Mouse (Mus musculus) CH12.LX (cell line): ENCODE data around the gene Espl1. TPM values are rescaled to one million over a fixed set of nuclear protein-coding genes. Genes with fewer than 3 reads are reported as not detected.
"Not testable (repeated sequence)": the region's sequence is repeated elsewhere in the genome, so short reads cannot be mapped to it uniquely, and the experiment has no call there.

ENCODE experiments used
- DNase-seq: peaks from one replicate; pipeline ENCODE4 v3.0.0-alpha.2; 2013; ENCODE audit errors: extremely low read depth
- H3K27ac ChIP-seq: 2 replicates; pipeline ENCODE4 v1.5.1; 2012; ENCODE audit warnings: low read depth, mild to moderate bottlenecking, control low read depth, moderate library complexity; ENCODE audit not compliant: insufficient read depth
- H3K27me3 ChIP-seq: replicated peaks from 2 replicates; pipeline ENCODE3; 2012; ENCODE audit warnings: inconsistent platforms
- H3K36me3 ChIP-seq, 2 experiments: replicated peaks in 1 of 2; 2 replicates each; pipeline versions ENCODE3 to v1.6.1; 2012; ENCODE audit warnings: inconsistent platforms in 1 of 2, low read length in 1 of 2, mild to moderate bottlenecking in 1 of 2, mixed read lengths in 1 of 2, moderate library complexity in 1 of 2; ENCODE audit not compliant: control insufficient read depth in 1 of 2, insufficient read depth in 1 of 2
- H3K4me1 ChIP-seq, 2 experiments: 2 replicates each; pipeline ENCODE4 v1.6.1; 2012; ENCODE audit warnings: inconsistent platforms in 1 of 2, moderate library complexity in 1 of 2; ENCODE audit not compliant: insufficient read depth in 2 of 2, control insufficient read depth in 1 of 2
- H3K4me2 ChIP-seq: 2 replicates; pipeline ENCODE4 v1.6.1; 2012; ENCODE audit warnings: low read depth, mild to moderate bottlenecking, control low read depth; ENCODE audit not compliant: poor library complexity, insufficient read depth, severe bottlenecking
- H3K4me3 ChIP-seq, 3 experiments: fragments of 150-350 bp in 1 of 3; sonication (generic) in 1 of 3; replicated peaks in 1 of 3; 2 replicates each; pipeline versions ENCODE3 to v1.5.1; 2011 to 2012; ENCODE audit warnings: low read depth in 2 of 3, low read length in 2 of 3, mild to moderate bottlenecking in 2 of 3, moderate library complexity in 2 of 3, control low read depth in 1 of 3, improper control_type of control experiment in 1 of 3, inconsistent platforms in 1 of 3, mixed read lengths in 1 of 3; ENCODE audit not compliant: poor library complexity in 1 of 3
- H3K79me2 ChIP-seq: replicated peaks from 2 replicates; pipeline ENCODE4 v1.6.1; 2012; ENCODE audit warnings: mild to moderate bottlenecking, moderate library complexity; ENCODE audit not compliant: control insufficient read depth, poor library complexity, insufficient read depth, severe bottlenecking; ENCODE audit errors: extremely low read depth
- H3K9ac ChIP-seq: 2 replicates; pipeline ENCODE4 v1.6.1; 2012; ENCODE audit warnings: low read depth, mild to moderate bottlenecking, control low read depth, moderate library complexity; ENCODE audit not compliant: insufficient read depth
- H3K9me3 ChIP-seq: replicated peaks from 2 replicates; pipeline ENCODE3; 2012; ENCODE audit warnings: low read length, inconsistent platforms, mixed read lengths
- CHD1 ChIP-seq: IDR thresholded peaks from 2 replicates; pipeline ENCODE4 v1.6.1; 2012; ENCODE audit warnings: low read depth, low read length, improper control_type of control experiment, inconsistent platforms
- CTCF ChIP-seq, 2 experiments: IDR thresholded peaks in 1 of 2; conservative IDR thresholded peaks in 1 of 2; 2 replicates each; pipeline ENCODE4 v1.5.1; 2011 to 2012; ENCODE audit warnings: low read depth in 2 of 2, low read length in 2 of 2, improper control_type of control experiment in 1 of 2, inconsistent platforms in 1 of 2, mild to moderate bottlenecking in 1 of 2, moderate library complexity in 1 of 2
- ELF1 ChIP-seq: IDR thresholded peaks from 2 replicates; pipeline ENCODE4 v1.6.1; 2014; ENCODE audit warnings: low read depth, mild to moderate bottlenecking, inconsistent platforms, low read length, improper control_type of control experiment
- MAFK ChIP-seq: IDR thresholded peaks from 2 replicates; pipeline ENCODE4 v1.6.1; 2011; ENCODE audit warnings: low read length, improper control_type of control experiment; ENCODE audit not compliant: insufficient replicate concordance
- POLR2A ChIP-seq: IDR thresholded peaks from 2 replicates; pipeline ENCODE4 v1.6.1; 2011; ENCODE audit warnings: low read depth, mild to moderate bottlenecking, improper control_type of control experiment, low read length
- POLR2AphosphoS2 ChIP-seq: IDR thresholded peaks from 2 replicates; pipeline ENCODE4 v1.6.1; 2011; ENCODE audit warnings: low read depth, low read length, improper control_type of control experiment
- RAD21 ChIP-seq: IDR thresholded peaks from 2 replicates; pipeline ENCODE4 v1.6.1; 2011; ENCODE audit warnings: low read depth, mild to moderate bottlenecking, low read length, improper control_type of control experiment, moderate library complexity
- SIN3A ChIP-seq: IDR thresholded peaks from 2 replicates; pipeline ENCODE4 v1.6.1; 2012; ENCODE audit warnings: low read length, improper control_type of control experiment, inconsistent platforms
- SMC3 ChIP-seq: IDR thresholded peaks from 2 replicates; pipeline ENCODE4 v1.6.1; 2011; ENCODE audit warnings: low read depth, low read length, improper control_type of control experiment
- TCF12 ChIP-seq: IDR thresholded peaks from 2 replicates; pipeline ENCODE4 v1.6.1; 2014; ENCODE audit warnings: low read depth, mild to moderate bottlenecking, inconsistent platforms, low read length, improper control_type of control experiment
- ZC3H11A ChIP-seq: IDR thresholded peaks from 2 replicates; pipeline ENCODE4 v1.6.1; 2012; ENCODE audit warnings: low read depth, mild to moderate bottlenecking, inconsistent platforms, low read length, improper control_type of control experiment
- ZNF384 ChIP-seq: IDR thresholded peaks from 2 replicates; pipeline ENCODE4 v1.6.1; 2012; ENCODE audit warnings: low read depth, low read length, improper control_type of control experiment, inconsistent platforms
- dilution Hi-C: fragments of 300-500 bp; cut with MboI; formaldehyde crosslinking; loops from 2 replicates; pipeline ENCODE4 v1.14.3; 2020; ENCODE audit warnings: low sequenced_read_pairs; ENCODE audit not compliant: extremely low pct_unique_long_range_greater_than_20kb, extremely low pct_ligation_motif_present
- in situ Hi-C: fragments of 300-500 bp; cut with MboI; formaldehyde crosslinking; loops from 3 replicates; pipeline ENCODE4 v1.14.3; 2019; ENCODE audit warnings: low sequenced_read_pairs, low pct_ligation_motif_present, low pct_unique_long_range_greater_than_20kb, mixed read lengths
- polyA plus RNA-seq: library from polyadenylated mRNA; unstranded; fragments of >175 nt; gene quantifications from 2 replicates; pipeline ENCODE4 v1.2.1, GENCODE M21; 2012; ENCODE audit warnings: low read depth; ENCODE audit not compliant: insufficient read length
- total RNA-seq, 2 experiments: library from RNA; depleted of rRNA; stranded (reverse); fragments of 300-350 nt in 1 of 2; fragments of >200 nt in 1 of 2; gene quantifications; 2 replicates each; pipeline ENCODE4 v1.2.3; 2012 to 2014

Gene Espl1
- total and polyA plus RNA-seq, 3 experiments = 41.3 to 80.7 (median 51.0) TPM

GRCm38 (mm10) chr15:102335254-102335653 is 39.2 kb downstream of the Espl1 start:
- in situ Hi-C loops = no loop called here
- Histone ChIP-seq H3K27ac (no peak overlapping the region), H3K4me1 (peaks cover 10 to 22% of the 10 kb centered on the region in 2 experiments), H3K79me2 (peaks cover 21% of the 10 kb centered on the region), H3K27me3 (no peaks in the 10 kb centered on the region), H3K4me2 (no peak overlapping the region), H3K9ac (no peak overlapping the region), H3K36me3 (peaks cover 70 to 87% of the 10 kb centered on the region in 2 experiments), H3K9me3 (no peaks in the 10 kb centered on the region), H3K4me3 (no peak overlapping the region)
- DNase-seq = no peak
- no peak for TF ChIP-seq POLR2A
- no peak for TF ChIP-seq ZNF384
- TF ChIP-seq MAFK = no peak
- no peak for TF ChIP-seq CTCF (conservative IDR thresholded peaks at IDR 0.05 in 1 of 2, IDR thresholded peaks at IDR 0.05 in 1 of 2; ENCODE audit: low read depth in 2 of 2, low read length in 2 of 2)
- no peak for TF ChIP-seq POLR2AphosphoS2
- no peak for TF ChIP-seq ZC3H11A
- TF ChIP-seq SIN3A = no peak
- no peak for TF ChIP-seq CHD1
- no peak for TF ChIP-seq RAD21
- no peak for TF ChIP-seq SMC3
- TF ChIP-seq TCF12 = no peak
- dilution Hi-C loops = no loop called here

DNA sequence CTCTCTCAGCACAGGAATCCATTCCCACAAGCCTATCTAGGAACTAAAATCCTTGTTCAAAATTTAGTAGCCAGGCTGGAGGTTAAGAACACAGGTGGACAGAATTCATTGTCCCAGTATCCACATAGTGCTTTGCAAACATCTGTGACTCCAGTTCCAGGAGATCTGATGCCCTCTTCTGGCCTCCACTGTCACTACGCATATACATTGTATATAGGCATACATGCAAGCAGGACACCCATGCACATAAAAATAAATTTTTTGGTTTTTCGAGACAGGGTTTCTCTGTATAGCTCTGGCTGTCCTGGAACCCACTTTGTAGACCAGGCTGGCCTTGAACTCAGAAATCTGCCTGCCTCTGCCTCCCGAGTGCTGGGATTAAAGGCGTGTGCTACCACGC is 39.9 kb downstream of the Espl1 start:
- H3K9ac ChIP-seq, H3K4me2 ChIP-seq, H3K9me3 ChIP-seq, dilution Hi-C loops, DNase-seq, in situ Hi-C loops, H3K27ac ChIP-seq, H3K27me3 ChIP-seq, H3K4me3 ChIP-seq: not testable (repeated sequence)
- TF ChIP-seq SMC3 = peak; percentile 48
- peak; percentile 40 for TF ChIP-seq RAD21
- TF ChIP-seq CTCF (conservative IDR thresholded peaks at IDR 0.05 in 1 of 2, IDR thresholded peaks at IDR 0.05 in 1 of 2; ENCODE audit: low read depth in 2 of 2, low read length in 2 of 2) = peak; percentile 35 to 60; a peak in 3 of 4 replicates
- peaks cover 10 to 22% of the 10 kb centered on the region in 2 experiments for H3K4me1 ChIP-seq
- peaks cover 21% of the 10 kb centered on the region for H3K79me2 ChIP-seq
- peaks cover 72 to 86% of the 10 kb centered on the region in 2 experiments for H3K36me3 ChIP-seq

DNA sequence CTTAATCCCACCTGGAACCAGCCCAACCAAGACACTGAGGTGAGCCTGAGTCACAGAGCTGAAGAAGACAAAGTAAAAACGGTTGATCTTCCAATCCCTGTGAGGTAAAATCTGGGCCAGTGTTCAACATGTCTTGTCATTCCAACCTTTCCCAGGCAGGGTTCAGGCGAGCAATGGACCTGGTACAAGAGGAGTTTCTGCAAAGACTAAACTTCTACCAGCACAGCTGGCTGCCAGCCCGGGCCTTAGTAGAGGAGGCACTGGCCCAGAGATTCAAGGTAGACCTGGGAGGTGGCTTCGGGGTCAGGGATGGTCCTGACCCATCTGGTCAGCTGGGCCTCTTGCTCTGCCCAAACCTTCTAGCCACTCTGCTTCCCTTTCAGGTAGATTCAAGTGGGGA is 40.9 kb downstream of the Espl1 start:
- Histone ChIP-seq H3K9ac (no peak overlapping the region), H3K27me3 (no peaks in the 10 kb centered on the region), H3K4me1 (peaks cover 10 to 16% of the 10 kb centered on the region in 2 experiments), H3K4me3 (no peak overlapping the region), H3K9me3 (no peaks in the 10 kb centered on the region), H3K4me2 (no peak overlapping the region), H3K27ac (no peak overlapping the region), H3K79me2 (peaks cover 19% of the 10 kb centered on the region), H3K36me3 (peaks cover 72 to 88% of the 10 kb centered on the region in 2 experiments)
- TF ChIP-seq ELF1 = no peak
- in situ Hi-C loops (no loop called here), dilution Hi-C loops (no loop called here)
- DNase-seq = no peak
